Mouse (Mus musculus): ENCODE data around the gene Vmn2r65.

The Vmn2r65 gene

GRCm38 (mm10) chr7:84964015-84964414, at the start of gene Vmn2r65:
Vmn2r65 (minus strand) TSS chr7:84964115.
- DNase-seq (ENCODE audit: low spot score in 2 of 2): no peak

- DNase-seq (ENCODE audit: low spot score in 2 of 2): no peak
These were observed 48.3 kb upstream of the Vmn2r65 start, which contains the start of gene Vmn2r66 for GRCm38 (mm10) chr7:85012168-85012567. Vmn2r66 (minus strand) TSS chr7:85012268.

- DNase-seq (ENCODE audit: low spot score in 2 of 2): no peak
These were observed 32.8 kb upstream of the Vmn2r65 start for GRCm38 (mm10) chr7:84996694-84997093.
